Mouse (Mus musculus): ENCODE data around the gene Slc38a4.

GRCm38 (mm10) chr15:97022213-97022612, 33.5 kb downstream of the Slc38a4 start:
- TF ChIP-seq CTCF (IDR thresholded peaks at IDR 0.05; ENCODE audit: extremely low read depth, insufficient read length, insufficient replicate concordance, low read depth, low read length) (no peak), POLR2A (IDR thresholded peaks at IDR 0.05; ENCODE audit: low read depth, low read length) (no peak)
